Mouse (Mus musculus) limb, embryonic 13.5 days (tissue): ENCODE measurements at regions not wholly inside any gene's neighbourhood (a gene's known extent, or its start where the extent isn't known, plus 50 kb on each side); places are given as distances from the start of the nearest gene placed in this dataset.

ENCODE experiments used
- ATAC-seq: fragments of 200-750 bp; cut with Nextera tagmentation; 2 replicates; pipeline ENCODE4 v1.8.0; 2017; ENCODE audit warnings: low read depth, moderate number of reproducible peaks, moderate TSS enrichment; ENCODE audit not compliant: low FRiP score
- H3K27ac ChIP-seq: fragments of 300-500 bp; sonication (generic); 2 replicates; pipeline ENCODE4 v1.5.1; 2015; ENCODE audit warnings: inconsistent platforms, mild to moderate bottlenecking, moderate library complexity
- H3K27me3 ChIP-seq: fragments of 300-500 bp; sonication (generic); 2 replicates; pipeline ENCODE4 v1.6.1; 2015; ENCODE audit warnings: mild to moderate bottlenecking, inconsistent platforms
- H3K36me3 ChIP-seq: fragments of 300-500 bp; sonication (generic); 2 replicates; pipeline ENCODE4 v1.6.1; 2015; ENCODE audit warnings: inconsistent platforms, mild to moderate bottlenecking, moderate library complexity
- H3K4me1 ChIP-seq: fragments of 300-500 bp; sonication (generic); 2 replicates; pipeline ENCODE4 v1.6.1; 2015; ENCODE audit warnings: inconsistent platforms
- H3K4me2 ChIP-seq: fragments of 300-500 bp; sonication (generic); replicated peaks from 2 replicates; pipeline ENCODE4 v1.6.1; 2015; ENCODE audit warnings: inconsistent platforms, mild to moderate bottlenecking, moderate library complexity
- H3K4me3 ChIP-seq: fragments of 300-500 bp; sonication (generic); 2 replicates; pipeline ENCODE4 v1.5.1; 2015; ENCODE audit warnings: moderate library complexity, mild to moderate bottlenecking, inconsistent platforms
- H3K9ac ChIP-seq: fragments of 300-500 bp; sonication (generic); 2 replicates; pipeline ENCODE4 v1.6.1; 2015; ENCODE audit warnings: mild to moderate bottlenecking, inconsistent platforms
- H3K9me3 ChIP-seq: fragments of 300-500 bp; sonication (generic); 2 replicates; pipeline ENCODE4 v1.6.1; 2016; ENCODE audit warnings: inconsistent platforms
- WGBS: fragments of 180-500 bp; shearing (Covaris S2); methylation state at CpG from one replicate; pipeline ENCODE4 v1.1.7; 2015; 5-methylcytosine and 5-hydroxymethylcytosine counted together

DNA sequence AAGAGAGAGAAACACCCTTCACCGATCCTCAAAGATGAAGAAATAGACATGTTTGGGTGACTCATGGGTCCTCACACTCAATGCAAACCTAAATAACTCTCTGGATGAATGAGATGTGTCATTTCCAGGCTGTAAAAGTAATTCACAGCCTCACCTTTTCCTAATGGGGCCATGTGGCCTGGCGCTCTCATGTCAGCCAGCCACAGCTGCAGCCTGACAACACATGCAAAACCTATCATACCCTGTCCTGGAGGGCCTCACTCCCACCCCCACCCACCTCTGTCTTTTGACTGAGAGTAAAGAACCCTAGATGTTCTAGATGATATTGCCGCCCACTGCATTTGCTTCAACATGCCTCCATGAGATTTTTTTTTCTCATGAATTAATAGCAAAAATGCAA, 317.5 kb downstream of the Icos start:
- H3K27ac ChIP-seq, result no peak overlapping the region
- no peaks in the 10 kb centered on the region for H3K36me3 ChIP-seq
- no peak overlapping the region for H3K4me2 ChIP-seq
- no peak overlapping the region for H3K4me3 ChIP-seq
- 57% methylated on average over 3 of the region's 3 CpGs for WGBS
- peaks cover 7% of the 10 kb centered on the region; the same call in 1 of the 2 replicates for H3K27me3 ChIP-seq
- no peak overlapping the region for H3K9ac ChIP-seq
- no peak for ATAC-seq
- peaks cover 32% of the 10 kb centered on the region for H3K4me1 ChIP-seq
- peaks cover 3% of the 10 kb centered on the region; the same call in 1 of the 2 replicates for H3K9me3 ChIP-seq

GRCm38 (mm10) chr1:61296831-61297230, 319.1 kb downstream of the Icos start:
- Histone ChIP-seq H3K36me3 (no peaks in the 10 kb centered on the region), H3K4me2 (no peak overlapping the region), H3K4me1 (peaks cover 48% of the 10 kb centered on the region), H3K4me3 (no peak overlapping the region), H3K27ac (no peak overlapping the region), H3K27me3 (peaks cover 7% of the 10 kb centered on the region; the same call in 1 of the 2 replicates), H3K9me3 (peaks cover 3% of the 10 kb centered on the region; the same call in 1 of the 2 replicates), H3K9ac (no peak overlapping the region)
- 63% methylated on average over 4 of the region's 4 CpGs for WGBS
- ATAC-seq, result no peak

- no peak for ATAC-seq
- no peak overlapping the region for H3K9ac ChIP-seq
- no peak overlapping the region for H3K27ac ChIP-seq
- peaks cover 9% of the 10 kb centered on the region; the same call in 1 of the 2 replicates for H3K27me3 ChIP-seq
- H3K4me2 ChIP-seq, result no peak overlapping the region
- H3K9me3 ChIP-seq, result no peaks in the 10 kb centered on the region
- WGBS, result 73% methylated on average over 3 of the region's 3 CpGs
- H3K4me3 ChIP-seq, result no peak overlapping the region
- H3K4me1 ChIP-seq, result peaks cover 53% of the 10 kb centered on the region
- H3K36me3 ChIP-seq, result no peaks in the 10 kb centered on the region
Measured at GRCm38 (mm10) chr1:61297361-61297760, 319.6 kb downstream of the Icos start.

DNA sequence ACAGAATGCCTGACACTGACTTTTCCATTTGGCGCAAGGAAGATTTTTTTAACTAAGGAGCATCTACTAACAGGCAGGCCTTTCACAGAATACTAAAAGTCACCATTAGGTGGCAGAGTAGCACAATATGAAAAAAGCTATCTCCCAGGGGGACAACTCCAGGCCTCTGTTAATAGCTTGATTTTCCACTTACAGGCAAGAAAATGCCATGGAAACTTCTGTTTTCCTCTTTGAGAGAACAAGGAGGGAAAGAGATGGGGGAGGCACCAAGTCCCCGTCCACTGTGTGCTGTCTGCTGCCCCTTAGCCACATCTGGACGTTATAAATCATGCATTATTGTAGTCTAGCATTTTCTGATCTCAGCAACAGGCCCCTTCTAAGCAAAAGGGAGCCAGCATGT, 320.3 kb downstream of the Icos start:
- Histone ChIP-seq H3K27me3 (peaks cover 16% of the 10 kb centered on the region; the same call in 1 of the 2 replicates), H3K9me3 (no peaks in the 10 kb centered on the region), H3K36me3 (no peaks in the 10 kb centered on the region), H3K4me1 (peaks cover 59% of the 10 kb centered on the region), H3K27ac (peak overlapping the region; percentile 56; the same call in 1 of the 2 replicates), H3K4me2 (peak overlapping the region; percentile 23; the same call in 1 of the 2 replicates), H3K4me3 (no peak overlapping the region), H3K9ac (no peak overlapping the region)
- ATAC-seq, result peak; percentile 72
- 16% methylated on average over 3 of the region's 3 CpGs for WGBS

GRCm38 (mm10) chr1:61298779-61299178, 321.1 kb downstream of the Icos start:
- no peaks in the 10 kb centered on the region for H3K9me3 ChIP-seq
- no peak overlapping the region for H3K4me3 ChIP-seq
- no peak for ATAC-seq
- H3K4me1 ChIP-seq, result peaks cover 59% of the 10 kb centered on the region
- no peaks in the 10 kb centered on the region for H3K36me3 ChIP-seq
- H3K27ac ChIP-seq, result peak overlapping the region; percentile 56; the same call in 1 of the 2 replicates
- no peak overlapping the region for H3K4me2 ChIP-seq
- no peak overlapping the region for H3K9ac ChIP-seq
- WGBS, result 63% methylated on average over 6 of the region's 6 CpGs
- H3K27me3 ChIP-seq, result peaks cover 19% of the 10 kb centered on the region

DNA sequence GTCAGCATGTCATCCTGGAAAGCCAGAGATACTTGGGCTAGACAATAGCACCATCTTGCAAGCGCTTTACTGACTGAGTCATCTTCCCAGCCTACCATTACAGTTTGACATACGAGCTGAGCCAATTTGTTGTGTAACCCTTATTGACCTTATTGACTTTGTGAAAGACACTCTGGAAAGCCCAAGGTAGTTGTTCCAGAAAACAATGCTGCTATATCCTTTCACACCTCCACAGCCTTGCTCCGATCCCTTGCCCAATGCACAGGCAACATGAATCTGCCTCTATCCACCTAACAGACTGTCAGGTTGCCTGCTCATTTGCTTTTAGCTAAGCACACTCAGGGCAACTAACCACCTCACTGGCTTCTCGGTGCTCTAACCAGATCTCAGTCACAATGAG, 322.8 kb downstream of the Icos start:
- Histone ChIP-seq H3K4me1 (peaks cover 54% of the 10 kb centered on the region), H3K27me3 (peaks cover 27% of the 10 kb centered on the region), H3K9me3 (no peaks in the 10 kb centered on the region), H3K4me3 (no peak overlapping the region), H3K9ac (no peak overlapping the region), H3K27ac (no peak overlapping the region), H3K36me3 (no peaks in the 10 kb centered on the region), H3K4me2 (no peak overlapping the region)
- WGBS, result 39% methylated on average over 4 of the region's 4 CpGs
- ATAC-seq, result no peak

DNA sequence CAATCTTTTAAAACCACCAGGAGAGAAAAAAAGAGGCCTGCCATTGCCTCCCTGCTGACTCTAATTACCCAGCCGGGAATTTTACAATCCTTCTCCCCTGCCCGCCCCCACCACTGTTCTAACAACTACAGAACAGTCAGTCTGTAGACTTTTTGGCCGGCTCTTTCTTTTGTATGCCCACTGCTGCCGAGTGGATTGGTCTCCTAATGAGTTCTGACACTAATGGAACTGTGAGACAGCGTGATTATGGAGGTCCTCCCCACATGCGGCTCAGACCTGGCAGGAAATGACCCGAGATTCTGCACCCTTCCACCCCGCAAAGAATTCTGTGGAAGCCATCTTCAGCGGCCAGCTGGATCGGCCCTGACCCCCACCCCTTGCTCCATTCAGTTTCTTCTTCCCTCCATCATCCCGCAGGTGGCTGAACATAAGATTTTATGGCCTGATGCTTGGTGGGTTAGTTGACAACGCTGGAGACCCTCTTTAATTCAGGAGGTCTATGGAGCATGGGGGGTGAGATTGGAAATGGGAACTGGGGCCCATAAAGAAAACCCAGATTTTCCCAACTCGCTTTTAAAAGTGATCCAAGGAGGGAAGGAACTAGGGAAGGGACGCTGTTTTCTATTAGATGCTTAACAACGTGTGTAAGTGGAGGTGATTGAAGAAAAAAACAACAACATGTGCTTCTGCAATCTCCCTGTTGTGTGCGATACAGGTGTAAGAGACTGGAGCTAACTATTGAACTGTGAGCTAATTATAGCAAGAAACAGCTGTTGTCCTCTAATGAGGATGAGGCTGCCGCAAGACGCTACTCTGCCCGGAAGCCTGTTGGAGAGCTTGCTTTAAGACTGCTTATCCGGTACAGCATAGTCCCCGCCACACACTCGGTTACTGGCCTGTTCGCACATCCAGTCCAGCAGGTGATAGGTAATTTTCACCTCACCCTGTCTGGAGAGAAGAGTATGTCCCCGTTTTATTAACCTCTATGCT, 323.6 kb downstream of the Icos start:
- no peak overlapping the region for H3K9ac ChIP-seq
- no peaks in the 10 kb centered on the region for H3K9me3 ChIP-seq
- H3K4me2 ChIP-seq, result peak overlapping the region; percentile 46
- H3K27ac ChIP-seq, result 0 out of 2 replicates have a peak overlapping the region, but pooled peaks have one; percentile 4
- WGBS, result 11% methylated on average over 24 of the region's 24 CpGs
- peak overlapping the region; percentile 10; the same call in 1 of the 2 replicates for H3K4me3 ChIP-seq
- H3K36me3 ChIP-seq, result no peaks in the 10 kb centered on the region
- peaks cover 54% of the 10 kb centered on the region for H3K4me1 ChIP-seq
- peaks cover 31% of the 10 kb centered on the region for H3K27me3 ChIP-seq
- ATAC-seq, result peak; percentile 21; the same call in 1 of the 2 replicates

GRCm38 (mm10) chr1:61302570-61303071, 324.9 kb downstream of the Icos start:
- H3K4me3 ChIP-seq, result no peak overlapping the region
- peaks cover 48% of the 10 kb centered on the region for H3K4me1 ChIP-seq
- no peak overlapping the region for H3K9ac ChIP-seq
- no peak overlapping the region for H3K4me2 ChIP-seq
- peak overlapping the region; percentile 2; the same call in 1 of the 2 replicates for H3K27ac ChIP-seq
- 31% methylated on average over 8 of the region's 8 CpGs for WGBS
- peaks cover 32% of the 10 kb centered on the region for H3K27me3 ChIP-seq
- no peak for ATAC-seq
- no peaks in the 10 kb centered on the region for H3K36me3 ChIP-seq
- no peaks in the 10 kb centered on the region for H3K9me3 ChIP-seq

DNA sequence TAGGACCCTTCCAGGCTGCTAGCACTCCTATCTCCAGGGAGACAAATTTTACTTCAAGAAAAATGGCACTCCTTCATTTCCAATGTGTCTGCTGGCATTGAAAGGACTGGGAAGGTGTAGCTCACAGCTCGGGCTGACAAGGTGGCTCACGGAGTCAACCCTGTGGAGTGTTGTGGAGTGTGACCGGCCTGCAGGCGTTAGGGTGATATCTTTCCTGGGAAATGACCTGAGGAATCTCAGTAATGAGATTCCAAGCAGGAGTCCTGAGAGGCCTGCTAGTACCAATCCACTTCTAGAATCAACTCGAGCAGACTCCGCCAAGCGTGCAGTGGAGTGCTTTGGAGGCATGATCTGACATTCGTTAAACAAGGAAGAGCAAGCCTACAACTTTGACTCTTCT, 328.6 kb downstream of the Icos start:
- no peak overlapping the region for H3K4me3 ChIP-seq
- H3K36me3 ChIP-seq, result no peaks in the 10 kb centered on the region
- H3K27me3 ChIP-seq, result peaks cover 32% of the 10 kb centered on the region
- no peak overlapping the region for H3K9ac ChIP-seq
- H3K4me2 ChIP-seq, result no peak overlapping the region
- no peak overlapping the region for H3K27ac ChIP-seq
- 72% methylated on average over 8 of the region's 8 CpGs for WGBS
- no peak for ATAC-seq
- peaks cover 22% of the 10 kb centered on the region for H3K4me1 ChIP-seq
- H3K9me3 ChIP-seq, result no peaks in the 10 kb centered on the region

DNA sequence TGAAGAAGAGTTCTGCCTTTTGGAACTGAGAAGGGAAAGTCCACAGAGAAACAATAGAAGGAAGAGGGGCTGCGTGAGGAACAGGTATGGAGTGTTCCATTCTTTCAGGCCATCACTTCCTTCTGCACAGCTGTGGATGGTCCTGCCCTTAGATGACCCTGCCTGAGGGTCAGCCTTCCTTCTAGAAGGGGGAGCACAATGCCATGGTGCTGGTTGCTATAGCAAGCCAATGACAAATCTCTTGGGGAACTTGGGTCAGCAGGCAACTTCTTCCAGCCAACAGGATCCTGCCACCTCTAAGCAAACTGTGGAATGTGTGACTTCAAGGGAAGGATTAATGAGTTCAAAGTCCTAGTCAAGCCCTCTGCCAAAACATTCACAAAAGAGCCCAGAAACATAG, 329.1 kb upstream of the Pard3b start:
- 88% methylated on average over 1 of the region's 1 CpGs for WGBS
- no peaks in the 10 kb centered on the region for H3K9me3 ChIP-seq
- H3K9ac ChIP-seq, result no peak overlapping the region
- H3K27ac ChIP-seq, result no peak overlapping the region
- ATAC-seq, result no peak
- H3K4me3 ChIP-seq, result no peak overlapping the region
- H3K36me3 ChIP-seq, result no peaks in the 10 kb centered on the region
- H3K4me1 ChIP-seq, result peaks cover 11% of the 10 kb centered on the region; the same call in 1 of the 2 replicates
- no peak overlapping the region for H3K4me2 ChIP-seq
- peaks cover 18% of the 10 kb centered on the region for H3K27me3 ChIP-seq

DNA sequence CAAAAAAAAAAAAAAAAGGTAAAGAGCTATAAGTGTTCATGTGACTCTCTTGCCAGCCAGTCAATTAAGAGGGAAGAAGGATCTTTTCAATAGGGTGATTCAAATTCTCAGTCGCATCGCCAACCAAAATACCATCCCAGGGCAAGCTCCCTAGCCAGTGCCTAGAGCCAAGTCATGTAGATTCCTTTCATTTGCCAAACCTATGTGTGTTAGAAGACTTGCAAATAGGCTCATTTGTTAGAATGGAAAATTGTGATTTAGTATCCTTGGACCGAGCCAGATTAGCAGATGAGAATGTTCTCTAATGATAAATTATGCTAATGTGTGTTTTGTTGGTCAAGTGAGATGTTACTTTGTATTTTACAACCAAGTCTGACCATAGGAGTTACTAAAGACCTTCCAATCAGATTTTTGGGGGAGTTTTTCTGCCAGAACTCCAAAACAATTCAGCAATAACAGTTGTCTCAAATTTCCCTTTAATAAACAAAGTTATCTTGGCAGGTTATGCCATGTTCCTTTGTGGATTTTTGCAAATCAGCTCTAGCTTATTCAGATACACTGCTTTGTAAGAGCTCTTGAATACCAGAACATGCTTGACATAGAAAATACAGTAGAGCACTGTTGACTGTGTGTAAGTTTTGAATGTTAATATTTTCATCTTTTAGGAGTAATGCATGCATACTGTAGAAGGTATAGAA, 328.4 kb upstream of the Pard3b start:
- ATAC-seq, result no peak
- 94% methylated on average over 3 of the region's 3 CpGs for WGBS
- Histone ChIP-seq H3K27me3 (peaks cover 17% of the 10 kb centered on the region), H3K4me2 (no peak overlapping the region), H3K9ac (no peak overlapping the region), H3K9me3 (no peaks in the 10 kb centered on the region), H3K27ac (no peak overlapping the region), H3K4me1 (peaks cover 11% of the 10 kb centered on the region; the same call in 1 of the 2 replicates), H3K36me3 (no peaks in the 10 kb centered on the region), H3K4me3 (no peak overlapping the region)

GRCm38 (mm10) chr1:61310761-61311090, 327.9 kb upstream of the Pard3b start:
- H3K9ac ChIP-seq, result no peak overlapping the region
- no peaks in the 10 kb centered on the region for H3K36me3 ChIP-seq
- H3K4me1 ChIP-seq, result peaks cover 11% of the 10 kb centered on the region; the same call in 1 of the 2 replicates
- no peak overlapping the region for H3K4me3 ChIP-seq
- no peaks in the 10 kb centered on the region for H3K9me3 ChIP-seq
- WGBS, result 40% methylated on average over 2 of the region's 2 CpGs
- H3K4me2 ChIP-seq, result no peak overlapping the region
- no peak for ATAC-seq
- peaks cover 22% of the 10 kb centered on the region for H3K27me3 ChIP-seq
- H3K27ac ChIP-seq, result no peak overlapping the region
